Mouse (Mus musculus): ENCODE results near the gene Eml6.

- TF ChIP-seq CTCF (IDR thresholded peaks at IDR 0.05; ENCODE audit: low read depth, low read length) (no peak), GATA1 (IDR thresholded peaks at IDR 0.05; ENCODE audit: borderline replicate concordance, low read length) (no peak), TAL1 (conservative IDR thresholded peaks at IDR 0.05; ENCODE audit: low read depth, low read length) (no peak), POLR2AphosphoS5 (IDR thresholded peaks at IDR 0.05; ENCODE audit: insufficient replicate concordance, low read depth, low read length) (no peak), GATA2 (IDR thresholded peaks at IDR 0.05; ENCODE audit: borderline replicate concordance, low read depth, low read length) (no peak)
Observed at GRCm38 (mm10) chr11:29877280-29877679, 148.6 kb downstream of the Eml6 start.

Data from G1E (cell line).